Mouse (Mus musculus): ENCODE measurements around the gene Slc28a3.
A peak's percentile ranks its signal among the peaks of the same experiment; 100 is the strongest.

Slc28a3 gene

GRCm38 (mm10) chr13:58560497-58561138 is 50.1 kb downstream of the Slc28a3 start:
- DNase-seq (ENCODE audit: low read depth, low spot score): no peak

DNA sequence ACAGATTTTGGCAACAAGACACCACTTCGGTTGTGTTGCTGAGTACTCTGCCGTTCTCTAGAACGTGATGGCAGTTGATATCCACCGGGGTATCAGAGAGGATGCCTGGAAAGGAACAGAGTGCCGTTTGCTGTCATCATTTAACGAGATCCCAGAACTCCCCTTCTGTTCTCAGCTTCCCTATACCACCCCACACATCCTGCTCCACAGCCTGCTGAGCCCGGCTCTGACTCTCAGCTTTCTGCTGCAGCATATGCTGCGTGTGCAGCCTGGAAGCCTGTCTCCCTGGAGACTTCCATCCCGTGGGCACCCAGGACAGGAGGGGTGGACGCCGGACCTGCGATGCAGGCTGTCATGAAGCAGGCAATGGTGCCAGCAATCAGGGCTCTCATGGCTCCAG is 52.5 kb downstream of the Slc28a3 start:
- no peak for DNase-seq (ENCODE audit: low read depth, low spot score)

- DNase-seq (ENCODE audit: low read depth, low spot score): no peak
These were observed 54.7 kb downstream of the Slc28a3 start for GRCm38 (mm10) chr13:58556018-58556417.

GRCm38 (mm10) chr13:58555561-58555960 is 55.1 kb downstream of the Slc28a3 start:
- no peak for DNase-seq (ENCODE audit: low read depth, low spot score)

DNA sequence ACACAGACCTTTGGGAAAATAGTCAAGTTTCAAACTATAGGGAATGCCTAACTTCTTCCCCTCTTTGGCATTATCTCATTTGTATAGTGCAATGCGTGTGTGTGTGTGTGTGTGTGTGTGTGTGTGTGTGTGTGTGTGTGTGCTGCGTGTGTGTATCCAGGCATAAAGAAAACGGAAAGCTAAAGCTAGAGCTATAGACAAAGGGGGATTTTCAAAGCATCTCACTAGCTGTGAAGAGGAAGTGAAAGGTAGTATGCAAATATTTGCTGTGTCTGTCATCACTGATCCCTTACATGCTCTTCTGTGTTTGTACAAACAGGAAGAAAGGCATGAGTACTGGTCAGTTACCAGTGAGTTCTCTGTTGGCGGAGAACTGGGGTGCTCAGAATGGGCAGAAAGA is 58.8 kb downstream of the Slc28a3 start:
- no peak for DNase-seq (ENCODE audit: low read depth, low spot score)

GRCm38 (mm10) chr13:58547570-58547969 is 63.1 kb downstream of the Slc28a3 start:
- DNase-seq (ENCODE audit: low read depth, low spot score): no peak

DNA sequence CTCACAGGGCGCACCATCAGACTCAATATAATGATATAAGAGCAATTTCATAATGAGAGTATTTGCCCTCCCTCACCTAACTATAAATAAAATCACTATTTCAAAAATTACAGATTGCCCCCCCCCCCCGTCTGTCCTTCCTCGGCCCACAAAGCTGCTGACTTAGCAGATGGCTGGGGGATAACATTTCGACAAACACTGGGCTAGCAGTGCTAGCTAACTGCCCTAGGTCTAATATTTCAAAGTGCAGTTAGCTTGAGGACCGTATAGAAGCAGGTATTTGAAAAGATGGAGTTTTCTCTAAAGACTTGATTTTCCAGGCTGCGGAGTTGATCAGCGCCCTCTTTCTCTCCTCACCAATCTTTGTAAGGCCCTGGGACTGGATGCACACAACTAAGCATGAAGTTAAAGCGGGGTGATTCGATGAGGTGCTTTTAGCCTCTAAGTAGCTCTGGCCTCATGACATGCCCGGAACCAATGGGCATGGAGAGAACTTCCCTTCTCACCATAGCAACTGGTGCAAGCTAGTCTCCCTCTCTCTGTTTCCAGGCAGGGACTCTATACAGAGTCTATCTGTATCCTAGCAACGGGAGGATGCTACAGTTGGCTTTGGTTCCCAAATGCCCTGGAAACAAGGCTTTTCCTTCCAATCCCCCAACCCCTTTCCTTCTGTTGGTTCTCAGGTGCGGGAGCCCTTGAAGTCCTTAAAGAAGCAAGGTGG is 66.8 kb downstream of the Slc28a3 start:
- DNase-seq (ENCODE audit: low read depth, low spot score): no peak

- peak; percentile 27 for DNase-seq (ENCODE audit: low read depth, low spot score)
These were observed 67.6 kb downstream of the Slc28a3 start for GRCm38 (mm10) chr13:58543066-58543465.

- DNase-seq (ENCODE audit: low read depth, low spot score): no peak
These were observed 68.1 kb downstream of the Slc28a3 start for GRCm38 (mm10) chr13:58542601-58543041.

DNA sequence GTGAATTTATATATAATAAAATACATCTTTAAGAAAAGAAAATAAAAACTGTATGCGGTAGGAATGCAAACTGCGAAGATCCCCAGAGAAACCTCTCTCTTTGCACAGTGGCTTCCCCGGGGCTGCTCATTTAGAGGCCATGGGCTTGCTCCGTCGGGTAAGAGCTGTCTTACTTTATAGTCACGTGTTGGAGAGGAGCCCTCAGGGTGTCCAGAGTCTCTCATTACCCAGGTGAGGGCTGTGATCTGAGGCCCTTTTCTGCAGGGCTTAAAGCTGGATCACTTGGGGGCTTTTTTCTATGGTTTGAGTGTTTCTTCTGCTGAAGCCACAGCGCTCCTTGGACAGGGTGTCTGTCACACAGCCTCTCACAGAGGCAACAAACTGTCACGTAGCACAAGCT is 68.5 kb downstream of the Slc28a3 start:
- DNase-seq (ENCODE audit: low read depth, low spot score): no peak

- no peak for DNase-seq (ENCODE audit: low read depth, low spot score)
These were observed 69.1 kb downstream of the Slc28a3 start for GRCm38 (mm10) chr13:58541620-58542019.

DNA sequence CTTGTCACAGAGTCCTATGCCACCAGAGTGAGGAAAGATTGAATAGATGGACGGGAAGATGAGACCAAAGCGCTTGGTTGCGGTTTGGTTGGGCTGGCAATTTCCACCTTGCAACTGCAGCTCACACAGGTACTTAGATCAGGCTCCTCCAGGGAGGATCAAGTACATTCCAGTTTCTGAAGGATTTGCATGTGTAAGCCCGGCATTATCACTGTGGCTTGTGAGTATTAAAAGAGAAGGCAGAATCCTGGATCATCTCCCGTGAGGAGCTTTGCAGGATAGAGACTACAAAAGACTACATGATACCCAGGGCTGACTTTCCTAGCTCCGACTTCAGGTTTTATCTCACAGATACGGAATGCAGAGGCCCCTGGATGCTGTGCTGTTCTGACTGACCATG is 71.7 kb downstream of the Slc28a3 start:
- DNase-seq (ENCODE audit: low read depth, low spot score): no peak

DNA sequence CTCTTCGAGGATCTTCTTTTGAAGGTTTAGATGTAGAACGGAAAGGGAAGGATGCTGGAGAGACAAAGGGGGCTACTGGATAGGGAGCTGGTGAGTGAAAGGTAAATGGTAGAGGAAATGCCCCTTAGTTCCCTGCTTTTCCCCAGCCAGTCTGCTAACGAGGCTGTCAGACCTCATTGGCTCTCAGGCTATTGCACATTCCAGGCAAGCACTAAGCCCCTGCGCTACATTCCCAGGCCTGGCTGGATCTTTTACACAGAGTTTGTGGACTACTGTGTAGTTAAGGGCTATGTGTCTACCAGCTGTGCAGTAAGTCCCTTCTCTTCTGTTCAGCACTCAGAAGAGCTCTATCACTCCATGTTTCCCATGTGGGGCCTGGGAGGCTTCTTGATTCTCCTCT is 72.3 kb downstream of the Slc28a3 start:
- DNase-seq (ENCODE audit: low read depth, low spot score): no peak

GRCm38 (mm10) chr13:58537916-58538233 is 72.8 kb downstream of the Slc28a3 start:
- no peak for DNase-seq (ENCODE audit: low read depth, low spot score)

DNA sequence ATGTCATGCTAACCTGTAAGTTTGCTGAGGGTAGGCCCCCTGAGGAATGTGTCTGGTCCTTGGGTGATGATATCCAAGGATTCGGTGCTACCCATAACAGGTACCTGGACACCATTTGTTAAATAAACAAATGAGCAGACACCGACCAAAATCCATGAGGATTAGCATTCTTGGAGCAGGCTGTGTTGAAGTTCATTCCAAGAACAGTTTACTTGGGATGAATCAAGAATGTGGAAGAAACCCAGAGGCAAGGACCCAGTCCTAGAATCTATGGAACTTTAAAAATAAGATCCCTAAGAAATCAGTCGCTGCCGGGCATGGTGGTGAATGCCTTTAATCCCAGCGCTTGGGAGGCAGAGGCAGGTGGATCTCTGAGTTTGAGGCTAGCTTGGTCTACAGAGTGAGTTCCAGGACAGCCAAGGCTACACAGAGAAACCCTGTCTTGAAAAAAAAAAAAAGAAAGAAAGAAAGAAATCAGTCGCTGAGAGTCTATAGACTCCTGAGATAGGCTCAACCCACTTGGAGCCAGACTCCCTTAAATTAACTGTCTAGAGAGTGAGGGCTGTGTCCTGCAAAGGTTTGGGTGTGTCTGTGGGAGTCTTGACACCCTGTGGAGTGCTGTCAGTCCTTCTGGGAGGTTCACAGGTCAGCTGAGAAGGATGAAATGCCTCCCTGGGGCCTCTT is 73.3 kb downstream of the Slc28a3 start:
- no peak for DNase-seq (ENCODE audit: low read depth, low spot score)

- no peak for DNase-seq (ENCODE audit: low read depth, low spot score)
These were observed 74.0 kb downstream of the Slc28a3 start for GRCm38 (mm10) chr13:58536466-58537231.

DNA sequence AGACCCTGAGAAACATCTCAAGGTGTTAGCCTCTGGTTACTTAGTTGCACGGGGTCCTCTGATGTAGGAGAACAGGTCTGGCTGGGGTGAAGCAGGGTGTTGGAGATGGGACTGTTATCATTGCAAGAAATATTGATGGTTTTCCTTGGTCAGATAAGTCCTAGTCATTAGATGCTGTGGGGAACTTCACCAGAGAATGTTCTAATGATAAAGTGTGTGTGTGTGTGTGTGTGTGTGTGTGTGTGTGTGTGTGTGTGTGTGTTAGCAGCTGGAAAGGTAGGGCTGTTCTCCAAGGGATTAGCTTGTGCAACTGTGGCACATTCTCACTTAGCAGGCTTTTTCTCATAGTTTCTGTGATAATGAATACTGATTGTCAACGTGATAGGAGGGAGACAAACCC is 75.4 kb downstream of the Slc28a3 start:
- no peak for DNase-seq (ENCODE audit: low read depth, low spot score)

- no peak for DNase-seq (ENCODE audit: low read depth, low spot score)
These were observed 75.8 kb downstream of the Slc28a3 start for GRCm38 (mm10) chr13:58534861-58535260.

DNA sequence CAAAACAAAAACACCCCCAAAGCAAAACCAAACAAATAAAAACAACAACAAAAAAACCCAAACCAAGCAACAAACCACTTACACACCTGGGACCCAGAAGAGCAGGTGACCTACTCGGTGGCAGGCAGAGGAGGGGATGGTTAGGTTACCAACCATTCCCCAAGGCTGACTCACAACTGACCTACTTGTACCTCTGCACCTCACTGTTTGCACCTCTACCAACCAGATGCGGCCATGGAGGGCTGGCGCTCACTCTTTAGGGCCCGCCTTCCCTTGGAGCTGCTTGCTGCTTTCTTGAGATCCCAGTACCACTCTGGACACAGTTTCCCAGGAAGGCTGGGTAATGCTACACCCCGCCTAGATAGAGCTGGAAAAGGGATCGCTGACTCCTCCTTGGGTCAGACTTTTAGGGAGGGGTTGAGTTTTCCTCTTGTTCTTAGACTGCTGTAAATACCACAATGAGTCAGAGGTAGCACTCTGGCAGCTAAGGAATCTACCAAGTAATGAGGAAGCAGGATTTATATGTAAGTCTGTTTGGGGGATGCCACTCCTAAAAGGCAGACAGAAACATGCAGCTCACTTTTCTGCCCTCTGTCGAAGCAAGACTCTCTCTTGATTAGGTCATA is 76.3 kb downstream of the Slc28a3 start:
- DNase-seq (ENCODE audit: low read depth, low spot score): no peak

DNA sequence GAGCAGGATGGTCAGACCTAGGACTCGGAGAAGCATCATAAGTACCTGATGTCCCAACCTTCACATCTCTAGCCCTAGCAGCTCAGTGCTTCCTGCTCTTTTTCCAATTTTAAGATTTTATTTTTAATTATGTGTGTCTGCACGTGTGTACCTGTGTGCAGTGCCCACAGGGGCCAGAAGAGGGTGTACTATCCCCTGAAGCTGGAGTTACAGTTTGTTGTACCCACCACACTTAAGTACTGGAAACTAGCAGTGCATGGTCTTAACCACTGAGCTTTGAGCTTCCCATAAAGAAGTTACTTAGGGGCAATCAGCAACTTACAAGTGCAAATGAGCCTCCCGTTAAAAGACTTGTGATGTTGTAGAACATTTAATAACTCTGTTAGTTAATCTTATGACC is 86.1 kb downstream of the Slc28a3 start:
- DNase-seq (ENCODE audit: low read depth, low spot score): no peak

GRCm38 (mm10) chr13:58523761-58524117 is 86.9 kb downstream of the Slc28a3 start:
- no peak for DNase-seq (ENCODE audit: low read depth, low spot score)
